Comparison of ENCODE assay signal across 20 mouse cellular contexts in the genomic region with DNA sequence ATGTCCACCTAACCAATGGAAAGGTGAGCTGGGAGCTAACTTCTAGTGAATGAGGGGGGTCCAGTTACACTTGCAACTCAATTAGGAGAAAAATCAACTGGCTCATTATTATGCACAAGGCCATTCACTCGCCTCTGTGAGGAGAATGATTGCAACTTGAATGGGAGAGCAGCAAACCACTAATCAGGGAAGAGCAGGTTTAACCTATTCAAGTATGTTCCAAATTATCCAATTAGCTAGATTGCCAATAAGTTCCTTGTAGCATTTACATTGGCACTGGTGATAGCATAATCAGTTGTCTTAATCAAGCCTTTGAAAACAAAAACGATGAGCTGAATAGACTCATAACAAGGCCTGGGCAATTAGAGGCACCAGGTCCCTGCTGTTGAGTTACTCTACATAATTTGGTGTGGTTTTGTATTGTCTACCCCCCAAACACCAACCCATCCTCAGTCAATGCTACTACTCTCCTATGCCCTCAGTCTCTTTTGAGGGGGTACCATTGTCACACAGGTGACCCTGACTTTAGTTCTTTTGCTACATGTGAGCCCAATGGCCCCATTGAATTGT.
DNase-seq lines count a peak whose midpoint lies in the region; ATAC-seq and TF ChIP-seq lines count a peak whose summit lies in the region.
"Had no signal": no experiment of that assay in that cellular context is flagged by ENCODE, and none has a peak within 500 bp of the region (broad histone marks: within the 10 kb centered on the region; RNA-seq: fewer than 3 reads in every experiment).

No protein-coding gene starts in this region.

- ATAC-seq in midbrain, embryonic 13.5 days: peak; percentile 40; the same call in 1 of the 2 replicates
- no peak for ATAC-seq in midbrain, embryonic 14.5 days (ENCODE audit: low FRiP score, low TSS enrichment)
- peak; percentile 86 for ATAC-seq in forebrain, embryonic 14.5 days
- no peak for ATAC-seq in intestine, postnatal 0 days

- DNase-seq in midbrain, embryonic 14.5 days: no peak
- DNase-seq in adipocyte (ENCODE audit: low spot score): peak; percentile 0
- DNase-seq in forebrain, embryonic 14.5 days (ENCODE audit: low spot score): peak; percentile 82
- DNase-seq in ovary, postnatal 36 days (ENCODE audit: low spot score): no peak
- no peak for DNase-seq in embryo, embryonic 11 days
- DNase-seq: adrenal gland, postnatal 10 days; cerebellum, adult 11-12 months; cerebellum, adult 9-10 months; cerebellum, postnatal 25 days; gastrocnemius, postnatal 10 days; heart, adult 18-20 months; heart, postnatal 14 days; kidney, adult 11 months had no signal

- no peak overlapping the region for H3K4me2 ChIP-seq in midbrain, embryonic 13.5 days (replicated peaks)
- no peak overlapping the region for H3K4me2 ChIP-seq in midbrain, embryonic 14.5 days (ENCODE audit: low read length)
- no peak overlapping the region for H3K4me2 ChIP-seq in forebrain, embryonic 14.5 days (ENCODE audit: low read length)
- no peak overlapping the region for H3K4me2 ChIP-seq in intestine, postnatal 0 days (replicated peaks; ENCODE audit: low read depth)
- H3K4me2 ChIP-seq: embryonic facial prominence, embryonic 13.5 days; heart, embryonic 11.5 days; heart, embryonic 15.5 days; hindbrain, embryonic 14.5 days had no signal

- no peaks in the 10 kb centered on the region for H3K36me3 ChIP-seq in midbrain, embryonic 13.5 days
- H3K36me3 ChIP-seq in midbrain, embryonic 14.5 days (ENCODE audit: control insufficient read depth, insufficient read depth, low read length): no peaks in the 10 kb centered on the region
- H3K36me3 ChIP-seq in forebrain, embryonic 14.5 days (ENCODE audit: control insufficient read depth, insufficient read depth, low read length): no peaks in the 10 kb centered on the region
- no peaks in the 10 kb centered on the region for H3K36me3 ChIP-seq in intestine, postnatal 0 days (ENCODE audit: control insufficient read depth, insufficient read depth)
- H3K36me3 ChIP-seq: embryonic facial prominence, embryonic 13.5 days; heart, embryonic 15.5 days had no signal

- WGBS in midbrain, embryonic 13.5 days: 42% methylated on average over 2 of the region's 2 CpGs
- 53% methylated on average over 2 of the region's 2 CpGs for WGBS in midbrain, embryonic 14.5 days
- 5% methylated on average over 2 of the region's 2 CpGs for WGBS in forebrain, embryonic 14.5 days
- WGBS in intestine, postnatal 0 days: 69% methylated on average over 2 of the region's 2 CpGs

- no peak overlapping the region for H3K27ac ChIP-seq in midbrain, embryonic 13.5 days
- H3K27ac ChIP-seq in midbrain, embryonic 14.5 days (replicated peaks; ENCODE audit: low read depth, low read length): no peak overlapping the region
- H3K27ac ChIP-seq in forebrain, embryonic 14.5 days (ENCODE audit: low read depth, low read length): no peak overlapping the region
- no peak overlapping the region for H3K27ac ChIP-seq in intestine, postnatal 0 days (ENCODE audit: low read depth, low read length)
- H3K27ac ChIP-seq: embryonic facial prominence, embryonic 13.5 days; heart, embryonic 15.5 days; hindbrain, embryonic 14.5 days had no signal

- H3K4me1 ChIP-seq in midbrain, embryonic 13.5 days (replicated peaks): no peaks in the 10 kb centered on the region
- no peaks in the 10 kb centered on the region for H3K4me1 ChIP-seq in midbrain, embryonic 14.5 days (ENCODE audit: control insufficient read depth, insufficient read depth, low read length)
- H3K4me1 ChIP-seq in forebrain, embryonic 14.5 days (ENCODE audit: control insufficient read depth, insufficient read depth, low read length): no peaks in the 10 kb centered on the region; the same call in 1 of the 2 replicates
- H3K4me1 ChIP-seq in intestine, postnatal 0 days (replicated peaks; ENCODE audit: control insufficient read depth, insufficient read depth, low read length): no peaks in the 10 kb centered on the region
- H3K4me1 ChIP-seq: embryonic facial prominence, embryonic 13.5 days; heart, embryonic 15.5 days had no signal

- no peaks in the 10 kb centered on the region for H3K27me3 ChIP-seq in midbrain, embryonic 13.5 days
- no peaks in the 10 kb centered on the region for H3K27me3 ChIP-seq in midbrain, embryonic 14.5 days (ENCODE audit: control insufficient read depth, insufficient read depth, low read length)
- 0 out of 2 replicates have a peak, but pooled peaks cover 3% of the 10 kb centered on the region for H3K27me3 ChIP-seq in forebrain, embryonic 14.5 days (replicated peaks; ENCODE audit: control insufficient read depth, insufficient read depth, low read length)
- no peaks in the 10 kb centered on the region for H3K27me3 ChIP-seq in intestine, postnatal 0 days (replicated peaks; ENCODE audit: control insufficient read depth, insufficient read depth, low read length)
- H3K27me3 ChIP-seq: CH12.LX; embryonic facial prominence, embryonic 13.5 days; heart, embryonic 15.5 days had no signal

- TF ChIP-seq CTCF in intestine, postnatal 0 days (IDR thresholded peaks at IDR 0.05; ENCODE audit: low read depth): no peak

- H3K9ac ChIP-seq in midbrain, embryonic 13.5 days (replicated peaks): no peak overlapping the region
- no peak overlapping the region for H3K9ac ChIP-seq in midbrain, embryonic 14.5 days (replicated peaks; ENCODE audit: low read length)
- no peak overlapping the region for H3K9ac ChIP-seq in forebrain, embryonic 14.5 days (ENCODE audit: low read length)
- no peak overlapping the region for H3K9ac ChIP-seq in intestine, postnatal 0 days (ENCODE audit: low read depth, low read length)
- H3K9ac ChIP-seq: embryonic facial prominence, embryonic 13.5 days; heart, embryonic 15.5 days; hindbrain, embryonic 14.5 days had no signal

- no peaks in the 10 kb centered on the region for H3K9me3 ChIP-seq in midbrain, embryonic 13.5 days
- H3K9me3 ChIP-seq in midbrain, embryonic 14.5 days (ENCODE audit: control insufficient read depth, low read length): no peaks in the 10 kb centered on the region
- H3K9me3 ChIP-seq in forebrain, embryonic 14.5 days (replicated peaks; ENCODE audit: control insufficient read depth, low read length): no peaks in the 10 kb centered on the region
- no peaks in the 10 kb centered on the region for H3K9me3 ChIP-seq in intestine, postnatal 0 days (ENCODE audit: control insufficient read depth)
- H3K9me3 ChIP-seq: embryonic facial prominence, embryonic 13.5 days; heart, embryonic 15.5 days had no signal

- no peak overlapping the region for H3K4me3 ChIP-seq in midbrain, embryonic 13.5 days (replicated peaks)
- no peak overlapping the region for H3K4me3 ChIP-seq in midbrain, embryonic 14.5 days (replicated peaks; ENCODE audit: low read depth, low read length)
- H3K4me3 ChIP-seq in forebrain, embryonic 14.5 days (ENCODE audit: low read depth, low read length): no peak overlapping the region
- H3K4me3 ChIP-seq in intestine, postnatal 0 days (ENCODE audit: low read depth, low read length): no peak overlapping the region
- H3K4me3 ChIP-seq: embryonic facial prominence, embryonic 13.5 days; heart, embryonic 15.5 days had no signal

Comparison
In these comparisons a context has a peak if more than half of its experiments do, and no peak if none do; other contexts are left out.
1. ATAC-seq: peak in midbrain, embryonic 13.5 days (single experiment) and forebrain, embryonic 14.5 days (single experiment); none in midbrain, embryonic 14.5 days (single experiment) and intestine, postnatal 0 days (single experiment).
2. DNase-seq: peak in adipocyte (single experiment) and forebrain, embryonic 14.5 days (single experiment); none in midbrain, embryonic 14.5 days (single experiment), ovary, postnatal 36 days (single experiment) and embryo, embryonic 11 days (single experiment).